Mouse (Mus musculus) forebrain, embryonic 11.5 days (tissue): ENCODE measurements at regions not wholly inside any gene's neighbourhood (a gene's known extent, or its start where the extent isn't known, plus 50 kb on each side); places are given as distances from the start of the nearest gene placed in this dataset.

Experiments used
- ATAC-seq: fragments of 200-750 bp; cut with Nextera tagmentation; replicated peaks from 2 replicates; pipeline ENCODE4 v1.8.0; 2017; ENCODE audit warnings: moderate TSS enrichment; ENCODE audit not compliant: low FRiP score
- DNase-seq: peaks from one replicate; pipeline ENCODE4 v3.0.0-alpha.2; 2017; ENCODE audit warnings: low spot score
- H3K27ac ChIP-seq: fragments of 300-500 bp; sonication (generic); 2 replicates; pipeline ENCODE4 v1.5.1; 2014; ENCODE audit warnings: low read depth, low read length
- H3K27me3 ChIP-seq: fragments of 300-500 bp; sonication (generic); 2 replicates; pipeline ENCODE4 v1.6.1; 2014; ENCODE audit warnings: mild to moderate bottlenecking, low read length, mixed read lengths; ENCODE audit not compliant: control insufficient read depth, insufficient read depth
- H3K36me3 ChIP-seq: fragments of 300-500 bp; sonication (generic); 2 replicates; pipeline ENCODE4 v1.6.1; 2014; ENCODE audit warnings: mild to moderate bottlenecking, low read length, moderate library complexity, mixed read lengths; ENCODE audit not compliant: control insufficient read depth, insufficient read depth
- H3K4me1 ChIP-seq: fragments of 300-500 bp; sonication (generic); replicated peaks from 2 replicates; pipeline ENCODE4 v1.6.1; 2014; ENCODE audit warnings: low read length, mixed read lengths; ENCODE audit not compliant: control insufficient read depth, insufficient read depth
- H3K4me2 ChIP-seq: fragments of 300-500 bp; sonication (generic); 2 replicates; pipeline ENCODE4 v1.6.1; 2014; ENCODE audit warnings: low read depth, mild to moderate bottlenecking, low read length, moderate library complexity, mixed read lengths; ENCODE audit not compliant: severe bottlenecking
- H3K4me3 ChIP-seq: fragments of 300-500 bp; sonication (generic); 2 replicates; pipeline ENCODE4 v1.5.1; 2014; ENCODE audit warnings: low read depth, low read length
- H3K9ac ChIP-seq: fragments of 300-500 bp; sonication (generic); 2 replicates; pipeline ENCODE4 v1.6.1; 2014; ENCODE audit warnings: low read length
- H3K9me3 ChIP-seq: fragments of 300-500 bp; sonication (generic); 2 replicates; pipeline ENCODE4 v1.6.1; 2016; ENCODE audit warnings: low read length, mixed read lengths; ENCODE audit not compliant: control insufficient read depth
- WGBS: fragments of 180-500 bp; shearing (Covaris S2); extraction: QIAGEN DNeasy Blood & Tissue Kit; methylation state at CpG from one replicate; pipeline ENCODE4 v1.1.7; 2014; 5-methylcytosine and 5-hydroxymethylcytosine counted together

GRCm38 (mm10) chr13:83099908-83100307, 403.9 kb upstream of the Mef2c start:
- Histone ChIP-seq H3K27me3 (no peaks in the 10 kb centered on the region), H3K9ac (no peak overlapping the region), H3K4me2 (no peak overlapping the region), H3K4me1 (no peaks in the 10 kb centered on the region), H3K9me3 (no peaks in the 10 kb centered on the region), H3K36me3 (no peaks in the 10 kb centered on the region), H3K4me3 (no peak overlapping the region), H3K27ac (no peak overlapping the region)
- no peak for ATAC-seq
- 65% methylated on average over 1 of the region's 1 CpGs for WGBS
- no peak for DNase-seq

GRCm38 (mm10) chr13:83110610-83111009, 393.2 kb upstream of the Mef2c start:
- Histone ChIP-seq H3K9ac (no peak overlapping the region), H3K27me3 (no peaks in the 10 kb centered on the region), H3K4me3 (no peak overlapping the region), H3K4me1 (no peaks in the 10 kb centered on the region), H3K4me2 (no peak overlapping the region), H3K27ac (no peak overlapping the region), H3K9me3 (no peaks in the 10 kb centered on the region), H3K36me3 (no peaks in the 10 kb centered on the region)
- no peak for ATAC-seq
- 86% methylated on average over 3 of the region's 3 CpGs for WGBS
- DNase-seq: no peak

GRCm38 (mm10) chr13:83111503-83111902, 392.3 kb upstream of the Mef2c start:
- Histone ChIP-seq H3K4me1 (no peaks in the 10 kb centered on the region), H3K9me3 (no peaks in the 10 kb centered on the region), H3K4me2 (no peak overlapping the region), H3K36me3 (no peaks in the 10 kb centered on the region), H3K27me3 (no peaks in the 10 kb centered on the region), H3K4me3 (no peak overlapping the region), H3K9ac (no peak overlapping the region), H3K27ac (no peak overlapping the region)
- 8% methylated on average over 2 of the region's 2 CpGs for WGBS
- DNase-seq (no peak), ATAC-seq (peak; percentile 67; the same call in 1 of the 2 replicates)

- DNase-seq: no peak
- WGBS: 88% methylated on average over 1 of the region's 1 CpGs
- H3K4me1 ChIP-seq: no peaks in the 10 kb centered on the region
- H3K27me3 ChIP-seq: no peaks in the 10 kb centered on the region
- H3K4me3 ChIP-seq: no peak overlapping the region
- no peak overlapping the region for H3K27ac ChIP-seq
- no peak overlapping the region for H3K9ac ChIP-seq
- ATAC-seq: no peak
- no peaks in the 10 kb centered on the region for H3K9me3 ChIP-seq
- H3K36me3 ChIP-seq: no peaks in the 10 kb centered on the region
- H3K4me2 ChIP-seq: no peak overlapping the region
These were observed 391.5 kb upstream of the Mef2c start for GRCm38 (mm10) chr13:83112323-83112722.

- no peak overlapping the region for H3K27ac ChIP-seq
- 92% methylated on average over 5 of the region's 5 CpGs for WGBS
- no peaks in the 10 kb centered on the region for H3K9me3 ChIP-seq
These were observed 391.1 kb upstream of the Mef2c start for GRCm38 (mm10) chr13:83112741-83113140.

GRCm38 (mm10) chr13:83113808-83114207, 390.0 kb upstream of the Mef2c start:
- Histone ChIP-seq H3K27ac (no peak overlapping the region), H3K4me1 (no peaks in the 10 kb centered on the region), H3K4me2 (no peak overlapping the region), H3K9ac (no peak overlapping the region), H3K9me3 (no peaks in the 10 kb centered on the region), H3K27me3 (no peaks in the 10 kb centered on the region), H3K36me3 (no peaks in the 10 kb centered on the region), H3K4me3 (no peak overlapping the region)
- no peak for ATAC-seq
- no peak for DNase-seq

More at GRCm38 (mm10) chr13:83112741-83113140, 391.1 kb upstream of the Mef2c start:
- Histone ChIP-seq H3K36me3 (no peaks in the 10 kb centered on the region), H3K4me1 (no peaks in the 10 kb centered on the region), H3K4me2 (no peak overlapping the region), H3K9ac (no peak overlapping the region), H3K27me3 (no peaks in the 10 kb centered on the region), H3K4me3 (no peak overlapping the region)
- DNase-seq (no peak), ATAC-seq (no peak)

- 87% methylated on average over 2 of the region's 2 CpGs for WGBS
- H3K27me3 ChIP-seq: no peaks in the 10 kb centered on the region
- no peak overlapping the region for H3K27ac ChIP-seq
- ATAC-seq (no peak), DNase-seq (no peak)
- H3K4me1 ChIP-seq: no peaks in the 10 kb centered on the region
- H3K4me3 ChIP-seq: no peak overlapping the region
- no peaks in the 10 kb centered on the region for H3K36me3 ChIP-seq
- H3K9ac ChIP-seq: no peak overlapping the region
- H3K9me3 ChIP-seq: no peaks in the 10 kb centered on the region
- no peak overlapping the region for H3K4me2 ChIP-seq
These were observed 389.4 kb upstream of the Mef2c start for GRCm38 (mm10) chr13:83114401-83114800.

GRCm38 (mm10) chr13:83115691-83116090, 388.1 kb upstream of the Mef2c start:
- H3K9me3 ChIP-seq: no peaks in the 10 kb centered on the region

GRCm38 (mm10) chr13:83120343-83120742, 383.5 kb upstream of the Mef2c start:
- no peaks in the 10 kb centered on the region for H3K9me3 ChIP-seq
- H3K4me2 ChIP-seq: no peak overlapping the region
- H3K36me3 ChIP-seq: no peaks in the 10 kb centered on the region
- no peak for DNase-seq
- H3K27me3 ChIP-seq: no peaks in the 10 kb centered on the region
- no peak for ATAC-seq
- WGBS: 85% methylated on average over 4 of the region's 4 CpGs
- no peaks in the 10 kb centered on the region for H3K4me1 ChIP-seq
- H3K27ac ChIP-seq: no peak overlapping the region
- no peak overlapping the region for H3K9ac ChIP-seq
- H3K4me3 ChIP-seq: no peak overlapping the region

More at GRCm38 (mm10) chr13:83115691-83116090, 388.1 kb upstream of the Mef2c start:
- H3K36me3 ChIP-seq: no peaks in the 10 kb centered on the region
- H3K9ac ChIP-seq: no peak overlapping the region
- H3K27me3 ChIP-seq: no peaks in the 10 kb centered on the region
- H3K4me3 ChIP-seq: no peak overlapping the region
- DNase-seq (no peak), ATAC-seq (no peak)
- H3K4me1 ChIP-seq: no peaks in the 10 kb centered on the region
- H3K27ac ChIP-seq: no peak overlapping the region
- 92% methylated on average over 2 of the region's 2 CpGs for WGBS
- no peak overlapping the region for H3K4me2 ChIP-seq
